Mouse (Mus musculus) kidney, postnatal 10 days (tissue): Measurements from ENCODE around the gene Numa1.

Source experiments
- DNase-seq: peaks from one replicate; pipeline ENCODE4 v3.0.0; 2021; ENCODE audit warnings: mixed read lengths

The Numa1 gene

DNA sequence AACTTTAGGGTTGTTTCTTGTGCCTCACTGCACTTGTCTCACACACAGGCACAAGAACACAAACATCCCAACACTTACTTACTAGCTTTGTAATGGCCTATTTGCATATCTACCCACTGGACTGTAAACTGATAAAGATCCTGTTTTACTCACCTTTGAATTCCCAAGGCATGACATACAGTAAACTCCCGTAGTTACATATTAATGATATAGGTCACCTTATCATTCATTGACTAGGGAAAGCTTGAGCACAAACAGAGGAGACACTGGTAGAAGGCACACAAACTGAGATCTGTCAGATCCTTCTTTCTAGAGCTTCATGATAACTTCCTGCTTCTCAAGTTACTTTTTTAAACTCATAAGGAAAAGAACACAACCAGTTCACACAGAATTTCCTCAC, 128.3 kb downstream of the Numa1 start:
- no peak for DNase-seq

GRCm38 (mm10) chr7:102063891-102064290, 130.0 kb downstream of the Numa1 start:
- DNase-seq: no peak
